Mouse (Mus musculus): ENCODE measurements around the gene Fam135a.
A peak's percentile ranks its signal among the peaks of the same experiment; 100 is the strongest.

The Fam135a gene

DNA sequence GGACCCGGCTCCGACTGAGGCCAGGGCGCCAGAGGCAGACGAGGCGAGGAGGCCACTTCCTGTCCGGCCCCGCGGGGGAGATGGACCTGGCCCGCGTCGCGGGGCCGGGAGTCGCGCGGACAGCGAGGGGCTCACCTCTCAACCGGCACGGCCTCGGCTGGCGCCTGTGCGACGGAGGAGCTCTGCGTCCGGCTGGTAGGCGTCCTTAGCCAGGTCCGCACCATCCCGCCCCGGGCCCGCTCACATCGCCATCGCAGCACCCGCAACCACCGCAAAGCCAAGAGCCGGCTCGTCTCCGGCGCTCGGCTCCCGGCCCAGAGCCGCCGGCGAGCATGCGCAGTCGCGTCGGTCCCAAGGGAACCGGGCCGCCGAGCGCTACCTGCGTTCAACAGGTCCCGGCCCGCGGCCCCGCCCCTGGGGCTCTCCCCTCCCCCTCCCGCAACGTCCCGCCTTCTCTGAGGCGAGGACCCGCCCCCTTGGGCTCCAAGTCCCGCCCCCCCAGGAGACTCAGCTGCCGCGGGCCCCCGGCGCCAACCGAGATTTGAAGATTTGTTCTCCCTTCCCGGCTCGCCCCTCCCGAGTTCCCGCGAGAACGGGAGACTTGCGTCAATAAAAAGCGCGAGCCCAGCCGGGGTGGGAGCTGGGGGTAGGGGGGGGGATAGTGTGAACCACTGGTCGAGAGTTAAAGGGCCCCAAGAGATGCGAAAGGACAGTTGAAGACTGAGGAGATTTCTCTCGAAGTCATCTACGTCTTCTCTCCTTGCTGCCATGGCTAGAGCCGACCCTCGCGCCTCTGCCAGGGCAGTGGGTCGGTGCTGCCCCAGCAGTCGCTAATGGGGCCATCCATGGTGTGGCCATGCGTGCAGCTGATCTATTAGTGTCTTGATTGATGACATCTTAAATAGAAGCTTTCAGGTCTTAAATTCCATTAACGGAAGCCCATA, at the start of gene Fam135a:
Gene Fam135a (minus strand): TSS at position 416 of the 944 bp plus-strand sequence.
- peak; percentile 92 for DNase-seq (ENCODE audit: low spot score)

DNA sequence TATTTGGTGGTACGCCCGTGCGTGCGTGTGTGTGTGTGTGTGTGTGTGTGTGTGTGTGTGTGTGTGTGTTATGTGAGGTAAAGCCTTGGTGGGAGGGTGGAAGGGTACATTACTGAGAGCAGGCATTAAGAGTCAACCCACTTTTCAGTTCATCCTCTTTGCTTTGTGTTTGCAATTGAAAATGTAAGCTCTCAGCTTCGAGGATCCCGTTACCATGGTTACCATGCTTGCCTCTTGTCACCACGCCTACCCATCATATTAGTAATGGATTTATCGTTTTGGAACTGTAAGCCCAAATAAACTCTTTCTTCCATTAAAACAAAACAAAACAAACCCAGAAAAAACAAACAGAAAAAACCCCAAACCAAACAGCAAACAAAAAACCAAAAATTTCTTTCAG, 43.4 kb upstream of the Fam135a start:
- no peak for DNase-seq (ENCODE audit: low spot score)

DNA sequence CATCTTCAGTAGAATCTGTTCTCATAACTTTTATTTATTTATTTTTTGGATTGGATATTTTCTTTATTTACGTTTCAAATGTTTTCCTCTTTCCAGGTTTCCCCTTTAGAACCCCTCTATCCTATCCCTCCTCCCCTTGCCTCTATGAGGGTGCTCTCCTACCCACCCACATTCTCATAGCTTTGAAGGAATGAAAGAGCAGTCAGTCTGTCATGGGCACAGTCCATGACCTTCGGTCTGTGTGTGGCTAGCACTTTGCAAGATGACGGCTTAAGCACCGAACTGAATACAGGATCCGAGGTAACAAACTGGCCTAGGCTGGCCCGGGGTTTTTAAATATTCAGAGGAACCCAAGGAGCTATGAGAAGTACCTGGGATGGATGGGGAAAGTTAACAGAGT, 40.4 kb upstream of the Fam135a start:
- no peak for DNase-seq (ENCODE audit: low spot score)

DNA sequence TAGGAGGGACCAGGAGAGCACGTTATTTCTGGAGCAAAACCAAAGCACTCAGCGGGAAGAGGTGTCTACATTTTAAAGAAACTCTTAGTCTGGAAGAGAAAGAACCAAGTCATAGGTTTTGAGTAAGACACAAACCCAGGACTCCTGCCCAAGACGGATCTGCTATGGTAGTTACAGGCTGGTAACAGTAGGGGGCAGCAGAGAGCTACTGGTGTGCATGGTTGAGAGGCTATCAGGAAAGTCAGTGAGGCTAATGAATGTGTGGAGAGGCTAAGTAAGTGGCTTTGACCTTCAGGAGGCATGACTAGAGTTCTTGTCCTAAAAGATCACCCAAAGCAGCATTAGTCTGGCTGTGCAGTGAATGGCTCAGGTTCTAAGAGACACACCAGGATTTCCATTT, 37.0 kb upstream of the Fam135a start:
- DNase-seq (ENCODE audit: low spot score) = peak; percentile 38

DNA sequence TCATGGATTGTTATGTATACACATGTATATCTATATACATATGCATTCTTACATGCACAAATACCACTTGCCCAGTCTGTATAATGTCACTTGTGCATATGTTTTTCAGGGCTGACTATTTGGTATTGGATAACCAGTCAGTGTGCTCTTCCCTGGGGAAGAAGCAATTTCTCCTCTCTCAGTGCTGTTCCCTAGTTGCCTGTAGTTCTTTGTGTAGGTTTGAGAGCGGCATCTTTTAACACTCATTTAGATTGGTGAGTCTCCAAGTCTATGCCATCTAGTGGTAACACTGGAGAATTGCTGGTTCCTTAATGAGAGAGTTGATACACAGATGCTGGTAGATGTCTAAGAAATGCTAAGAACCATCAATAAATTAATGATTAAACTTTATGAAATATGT, 34.7 kb upstream of the Fam135a start:
- DNase-seq (ENCODE audit: low spot score) = no peak

DNA sequence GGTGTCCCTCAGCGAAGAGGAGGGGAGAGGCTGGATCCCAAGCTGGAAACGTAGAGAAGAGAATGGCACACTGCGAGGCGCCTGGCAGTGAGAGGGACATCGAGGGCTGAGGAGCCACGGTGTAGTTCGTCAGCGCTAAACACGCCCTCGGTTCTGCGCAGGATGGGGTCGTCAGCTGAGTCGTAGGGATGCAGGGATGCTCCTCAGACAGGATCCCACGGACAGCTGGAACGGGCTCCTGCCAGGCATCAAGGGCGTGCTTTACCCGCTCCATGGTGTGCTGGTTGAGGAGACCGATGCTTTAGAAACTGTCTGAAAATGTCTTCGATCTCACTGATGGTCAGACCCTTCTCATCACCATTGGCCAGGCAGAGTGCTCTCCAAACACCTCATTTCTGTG, 33.7 kb upstream of the Fam135a start:
- no peak for DNase-seq (ENCODE audit: low spot score)

DNA sequence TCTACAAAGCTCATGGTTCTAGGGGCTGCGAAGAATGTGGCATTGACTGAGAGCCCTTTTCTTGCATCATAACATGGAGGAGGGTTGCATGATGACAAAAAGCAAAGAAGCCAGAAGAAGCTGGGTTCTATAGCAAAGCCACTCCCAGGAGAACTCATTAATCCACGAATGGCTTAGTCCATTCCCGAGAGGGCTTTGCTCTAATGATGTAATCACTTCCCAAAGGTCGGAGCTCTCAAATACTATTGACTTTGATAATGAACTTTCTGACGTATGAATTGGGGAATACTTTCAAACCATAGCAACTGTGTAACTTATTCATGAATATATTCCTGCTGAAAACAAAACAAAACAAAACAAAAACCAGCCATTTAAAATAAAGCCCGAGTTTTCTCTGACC, 27.7 kb upstream of the Fam135a start:
- DNase-seq (ENCODE audit: low spot score) = no peak

DNA sequence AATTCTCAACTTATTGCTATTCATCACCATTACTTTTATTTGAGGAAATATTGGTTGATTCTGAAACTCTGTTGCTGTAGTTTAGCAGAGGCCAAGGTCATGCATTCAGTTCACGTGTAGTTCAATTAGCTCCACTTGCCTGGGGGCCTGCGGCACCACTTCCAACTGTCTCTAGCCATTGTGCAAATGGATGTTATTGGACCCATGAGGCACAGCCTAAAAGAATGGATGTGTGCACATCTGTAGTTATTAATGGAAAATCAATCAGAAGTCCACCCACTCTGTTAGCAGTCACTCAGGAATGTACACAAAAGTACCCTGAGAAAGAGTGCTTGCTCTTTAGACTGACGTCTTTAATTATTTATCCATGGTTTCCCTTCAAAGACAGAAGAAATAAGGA, 24.5 kb upstream of the Fam135a start:
- DNase-seq (ENCODE audit: low spot score) = no peak

DNA sequence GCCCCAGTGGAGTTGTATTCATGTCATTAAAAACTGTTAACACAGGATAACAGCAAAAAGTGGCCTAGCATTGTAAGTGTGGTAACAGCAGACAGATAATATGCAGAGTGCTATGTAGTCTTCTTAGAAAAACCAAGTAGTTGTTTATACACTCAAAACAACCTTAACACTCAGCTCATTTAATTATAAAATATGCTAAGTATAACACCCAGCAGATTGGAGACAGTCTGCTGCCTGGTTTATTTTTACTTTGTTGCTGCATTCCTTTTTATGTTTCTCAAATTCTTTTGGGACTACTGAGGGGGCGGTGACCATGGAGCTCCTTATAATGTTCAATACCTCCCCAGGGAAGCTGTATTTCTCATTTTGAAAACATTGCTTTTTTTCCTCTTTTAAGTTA, 22.4 kb upstream of the Fam135a start:
- DNase-seq (ENCODE audit: low spot score) = no peak

DNA sequence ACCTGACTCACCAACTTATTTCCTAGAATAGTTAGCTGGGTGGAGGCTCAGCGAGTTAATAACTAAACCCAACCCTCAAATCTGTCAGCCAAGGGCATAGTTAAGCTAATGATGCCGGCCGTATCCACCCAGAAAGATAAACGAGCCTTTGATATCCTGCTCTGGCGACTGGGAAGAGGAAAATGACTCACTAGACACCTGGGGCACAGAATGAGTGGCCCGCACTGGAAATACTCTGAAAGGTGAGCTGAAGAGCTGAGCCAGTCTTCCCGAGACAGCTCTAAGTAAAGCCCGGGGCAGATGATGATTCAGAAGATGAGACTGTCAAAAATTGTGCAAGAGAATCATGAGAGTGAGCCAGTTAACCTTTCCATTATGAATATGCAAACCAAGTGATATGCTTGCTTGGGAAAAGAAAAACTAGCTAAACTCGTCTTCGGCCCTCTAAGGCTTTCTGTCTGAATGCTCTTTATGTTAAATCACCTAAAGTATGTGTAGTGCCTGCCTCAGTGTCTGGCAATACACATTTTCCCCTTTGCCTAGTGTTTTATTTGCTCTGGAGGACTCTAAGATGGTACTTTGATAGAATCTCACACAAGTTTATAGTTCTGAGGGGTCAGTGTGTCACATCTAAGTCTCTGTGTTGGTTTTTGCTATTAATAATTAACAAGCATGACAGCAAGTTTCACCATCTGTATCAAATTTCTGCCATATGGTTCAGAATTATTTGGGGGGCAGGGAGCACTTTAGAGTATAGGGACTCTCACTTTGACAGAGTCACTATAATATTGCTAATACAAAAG, 8.0 kb upstream of the Fam135a start:
- DNase-seq (ENCODE audit: low spot score) = no peak

DNA sequence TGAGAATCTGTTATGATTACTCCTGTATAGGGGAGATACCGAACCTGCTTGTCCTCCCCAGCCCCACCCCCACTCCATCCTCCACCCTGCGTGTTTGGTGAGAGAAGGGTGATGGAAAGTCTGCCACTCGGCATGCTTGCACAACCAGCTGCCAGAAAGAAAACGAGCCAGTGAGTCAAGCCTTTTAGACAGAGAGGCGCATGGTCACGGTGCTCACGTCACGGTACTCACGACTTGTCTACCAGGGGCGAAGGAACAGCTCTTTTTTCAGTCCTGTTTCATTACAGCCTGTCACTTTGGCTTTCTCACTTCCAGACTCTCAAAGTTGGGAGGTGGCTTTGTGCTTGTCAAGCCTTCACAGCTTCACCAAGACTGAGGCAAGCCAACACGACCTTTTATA, 7.2 kb upstream of the Fam135a start:
- DNase-seq (ENCODE audit: low spot score) = no peak

DNA sequence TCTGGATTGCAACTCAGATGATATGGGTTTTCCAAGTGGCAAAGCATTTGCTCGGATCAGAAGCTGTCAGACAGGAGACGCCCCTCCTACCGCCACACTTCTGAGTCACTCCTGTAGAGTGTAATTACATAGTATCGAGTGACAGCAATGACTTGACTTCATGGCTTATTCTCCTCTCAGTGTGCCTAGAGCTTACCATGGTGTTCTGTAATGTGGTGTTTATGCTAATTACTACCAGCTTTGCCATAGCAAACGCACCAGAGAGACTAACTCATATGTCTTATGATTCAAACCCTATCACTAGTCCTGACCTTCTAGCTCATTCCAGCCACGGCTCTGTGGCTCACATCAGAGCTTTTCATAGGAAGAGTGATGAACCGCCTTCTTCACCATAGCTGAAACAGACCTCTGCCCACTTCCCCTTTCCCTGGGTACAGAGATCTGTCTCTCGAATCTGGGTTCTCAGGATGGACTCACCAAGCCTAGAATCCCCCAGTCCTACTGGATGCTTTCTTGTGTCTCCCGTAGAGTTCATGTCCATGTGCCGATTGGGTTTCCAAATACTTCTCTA, 2.5 kb upstream of the Fam135a start:
- DNase-seq (ENCODE audit: low spot score) = no peak

DNA sequence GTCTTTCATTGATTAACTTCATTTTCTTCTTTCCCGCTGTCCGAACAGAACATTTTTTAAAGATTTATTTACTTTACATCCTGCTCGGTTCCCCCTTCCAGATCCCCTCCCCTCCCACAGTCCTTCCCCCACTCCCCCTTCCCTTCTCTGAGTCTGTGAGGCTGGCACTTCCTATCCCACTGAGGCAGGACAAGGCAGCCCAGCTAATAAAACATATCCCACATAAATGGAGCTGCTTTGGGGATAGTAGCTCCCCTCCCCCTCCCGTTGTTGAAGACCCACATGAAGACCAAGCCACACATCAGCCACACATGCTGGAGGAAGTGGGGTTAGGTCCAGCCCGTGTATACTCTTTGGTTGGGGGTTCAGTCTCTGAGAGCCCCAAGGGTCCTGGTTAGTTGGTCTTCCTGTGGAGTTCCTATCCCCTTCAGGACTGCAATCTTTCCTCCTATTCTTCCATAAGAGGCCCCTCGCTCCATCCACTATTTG, 773 bp upstream of the Fam135a start:
- no peak for DNase-seq (ENCODE audit: low spot score)

DNA sequence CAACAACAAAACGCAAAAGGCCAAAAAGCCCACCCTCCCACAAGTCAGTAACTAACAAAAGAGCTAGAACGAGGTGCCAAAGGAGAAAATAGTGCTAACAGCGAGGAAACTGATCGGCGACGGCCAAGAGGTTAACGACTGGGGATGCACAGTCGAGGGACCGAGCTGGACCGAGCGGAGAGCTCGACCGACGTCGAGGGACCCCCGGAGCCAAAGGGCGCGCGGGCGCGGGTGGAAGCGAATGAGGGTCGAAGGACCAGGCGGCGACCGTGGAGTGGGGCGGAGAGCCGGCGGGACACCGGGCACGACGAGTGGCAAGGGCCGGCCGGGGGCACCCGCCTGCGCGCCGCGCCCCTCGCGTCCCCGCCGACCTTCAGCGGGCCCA, 608 bp downstream of the Fam135a start:
- no peak for DNase-seq (ENCODE audit: low spot score)

DNA sequence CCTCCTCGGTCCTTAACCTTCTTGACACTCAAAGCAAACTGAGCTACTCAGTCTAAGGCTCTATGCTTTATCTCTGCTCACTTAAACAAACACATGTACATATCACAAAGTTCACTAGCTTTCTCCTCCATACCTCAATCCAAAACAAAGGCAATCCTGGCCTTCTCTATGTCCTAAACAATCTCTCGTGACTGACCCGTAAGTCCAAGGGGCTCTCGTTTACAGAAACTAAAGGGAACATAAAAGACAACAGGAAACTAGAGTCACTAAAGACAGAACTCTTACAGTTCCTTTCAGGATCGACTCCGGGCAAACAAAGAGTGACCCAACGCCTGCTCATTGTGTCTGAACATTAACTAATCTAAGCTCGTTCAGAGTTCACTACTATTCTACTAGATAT, 2.6 kb downstream of the Fam135a start:
- no peak for DNase-seq (ENCODE audit: low spot score)

DNA sequence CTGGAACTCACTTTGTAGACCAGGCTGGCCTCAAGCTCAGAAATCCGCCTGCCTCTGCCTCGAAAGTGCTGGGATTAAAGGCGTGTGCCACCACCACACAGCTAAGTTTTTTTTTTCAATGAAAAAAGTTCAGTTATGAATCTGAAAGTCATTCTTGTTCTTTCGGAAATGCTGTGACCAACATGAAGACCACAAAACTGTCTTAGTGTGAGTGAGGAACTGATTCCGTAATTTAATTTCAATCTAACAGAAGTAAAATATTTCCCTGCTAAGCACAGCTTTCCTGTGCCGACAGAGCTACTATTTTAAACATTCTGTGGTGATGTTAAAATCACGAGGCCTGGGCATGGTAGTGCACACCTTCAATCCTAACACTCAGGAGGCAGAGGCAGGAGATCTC, 7.7 kb downstream of the Fam135a start:
- DNase-seq (ENCODE audit: low spot score) = no peak

DNA sequence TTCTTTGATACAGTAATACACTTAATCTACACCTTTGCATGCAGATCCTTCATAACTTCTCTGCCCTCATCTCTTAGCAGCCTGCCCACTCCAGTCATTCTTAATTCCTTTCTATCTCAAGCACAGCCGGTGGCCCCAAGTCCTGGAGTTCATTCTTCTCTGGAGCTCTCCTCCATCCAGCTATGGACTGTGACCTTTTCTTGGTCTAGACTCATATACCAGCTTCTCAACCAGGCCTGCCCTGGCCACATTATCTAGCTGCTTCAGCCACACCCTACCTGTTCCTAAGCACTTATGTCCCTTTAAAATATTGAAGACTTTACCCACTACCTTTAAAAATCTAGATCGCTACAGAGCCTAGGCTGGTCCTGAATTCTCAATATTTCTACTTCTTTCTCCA, 9.5 kb downstream of the Fam135a start:
- DNase-seq (ENCODE audit: low spot score) = no peak

DNA sequence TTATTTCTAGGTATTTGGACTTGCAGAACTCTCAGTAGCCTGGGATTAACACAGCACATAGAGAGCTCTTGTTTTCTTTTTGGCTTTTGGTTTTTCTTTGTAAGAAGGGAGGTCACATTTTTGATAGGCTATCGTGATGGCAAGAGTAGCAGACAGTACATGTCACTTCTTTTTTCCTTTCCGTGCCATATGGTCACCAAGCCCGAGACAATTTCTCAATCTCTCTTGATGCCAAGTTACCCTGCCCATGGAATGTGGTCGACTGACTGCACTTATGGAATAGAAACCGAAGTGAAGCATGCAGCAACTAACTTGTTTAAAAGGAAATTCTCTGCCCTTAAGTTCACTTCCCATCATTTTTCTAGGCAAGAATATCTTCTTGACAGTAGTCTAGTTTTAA, 10.0 kb downstream of the Fam135a start:
- no peak for DNase-seq (ENCODE audit: low spot score)

DNA sequence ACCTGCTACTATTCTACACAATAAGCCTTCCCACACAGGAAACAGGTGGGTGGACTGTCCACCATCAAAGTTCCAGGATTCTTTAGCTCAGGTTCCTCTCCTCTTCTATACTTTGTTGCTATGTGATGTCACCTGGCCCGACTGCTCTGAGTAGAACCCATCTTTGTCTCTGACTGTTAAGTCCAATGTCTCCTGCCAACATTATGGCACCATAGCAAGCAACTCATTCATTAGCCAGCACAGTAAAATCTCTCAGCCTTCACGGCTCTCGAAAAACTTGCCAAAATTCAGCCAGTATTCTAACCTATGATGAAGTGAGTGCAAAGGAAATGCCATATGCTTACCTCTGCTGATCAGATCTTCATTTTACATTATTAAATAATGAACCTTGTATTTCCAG, 14.0 kb downstream of the Fam135a start:
- DNase-seq (ENCODE audit: low spot score) = no peak

DNA sequence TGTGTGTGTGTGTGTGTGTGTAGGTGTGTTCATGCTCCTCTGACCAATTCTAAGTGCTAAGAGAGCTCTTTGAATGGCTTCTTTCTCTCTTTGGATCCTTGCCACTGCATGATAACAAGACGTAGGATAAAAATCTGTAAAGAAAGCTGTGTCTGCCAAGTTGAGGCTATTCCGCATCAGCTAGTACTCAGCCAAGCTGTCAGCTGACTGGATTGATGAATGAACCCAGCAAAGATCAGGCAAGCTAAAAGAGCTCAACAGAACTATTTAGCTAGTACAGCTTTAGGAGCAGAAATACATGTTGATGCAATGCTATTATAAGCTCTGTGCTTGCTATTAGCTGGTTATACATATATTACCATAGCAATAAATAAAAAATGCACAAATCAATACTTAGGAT, 25.7 kb downstream of the Fam135a start:
- DNase-seq (ENCODE audit: low spot score) = no peak

DNA sequence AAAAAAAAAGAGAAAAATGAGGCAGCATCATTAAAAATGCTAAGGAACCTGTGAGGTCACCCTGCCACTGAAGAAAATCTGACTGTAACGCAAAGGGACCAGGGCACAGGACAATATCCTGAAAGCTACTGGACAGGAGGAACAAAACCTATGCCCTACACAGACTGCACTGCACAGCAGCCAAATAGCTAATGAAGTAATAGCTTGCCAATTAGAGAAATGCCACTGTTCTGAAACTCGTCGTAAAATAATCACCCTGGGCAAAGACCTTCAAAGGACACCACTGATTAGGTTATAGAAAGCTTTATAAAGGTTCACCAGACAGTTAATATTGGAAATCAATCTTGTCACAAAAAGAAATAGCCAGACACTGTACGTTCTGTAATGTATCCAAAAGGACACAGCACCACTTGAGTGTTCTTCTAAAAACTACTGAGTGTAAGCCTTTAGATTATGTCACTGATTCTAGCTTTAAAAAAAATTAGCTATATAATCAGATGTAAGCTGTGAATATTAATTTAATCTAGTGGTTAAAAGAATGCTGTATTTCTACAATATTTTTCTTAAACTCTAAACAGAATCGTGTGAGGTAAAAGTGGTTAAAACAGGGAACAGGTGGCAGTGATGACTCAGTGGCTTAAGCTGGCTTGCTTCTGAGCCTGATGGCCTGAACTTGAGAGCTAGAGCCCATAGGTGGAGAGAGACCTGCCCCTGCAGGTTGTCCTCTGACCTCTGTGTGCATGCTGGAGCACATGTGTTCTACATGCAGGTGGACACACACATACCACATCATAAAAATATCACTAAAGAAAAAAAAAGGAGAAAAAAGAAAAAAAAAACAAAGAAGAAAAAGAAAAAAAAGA, 26.5 kb downstream of the Fam135a start:
- no peak for DNase-seq (ENCODE audit: low spot score)

DNA sequence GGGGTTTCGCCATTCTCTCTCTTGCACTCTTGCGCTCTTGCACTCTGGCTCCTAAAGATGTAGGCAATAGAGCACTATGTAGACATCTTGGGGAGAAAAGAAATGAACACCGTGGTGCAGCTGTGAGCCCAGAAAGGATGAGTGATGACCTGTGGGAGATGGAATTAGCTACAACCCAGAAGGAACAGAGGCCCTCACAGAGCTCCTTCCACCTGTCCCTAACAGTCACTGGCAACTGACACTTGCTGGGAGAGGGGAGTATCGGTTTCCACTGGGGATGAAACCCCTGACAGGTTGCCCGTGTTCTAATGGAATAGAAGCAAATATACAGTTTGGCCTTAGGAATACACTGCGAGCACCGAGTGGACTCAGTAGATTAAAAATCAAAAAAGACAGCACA, 31.3 kb downstream of the Fam135a start:
- DNase-seq (ENCODE audit: low spot score) = no peak

All from ovary, postnatal 14 days (tissue).